Mouse (Mus musculus) cortical plate, adult 2 months (tissue): ENCODE measurements around the gene Them4. TPM values are rescaled to one million over a fixed set of nuclear protein-coding genes. Genes with fewer than 3 reads are reported as not detected.

Experiments used
- H3K27ac ChIP-seq: fragments of 200-500 bp; 2 replicates; pipeline ENCODE4 v1.5.1; 2012; ENCODE audit warnings: low read length, control low read depth, inconsistent platforms; ENCODE audit not compliant: insufficient read depth
- H3K4me1 ChIP-seq: fragments of 200-500 bp; 2 replicates; pipeline ENCODE4 v1.6.1; 2011; ENCODE audit warnings: low read length; ENCODE audit not compliant: control insufficient read depth, insufficient read depth
- H3K4me3 ChIP-seq: fragments of 200-500 bp; 2 replicates; pipeline ENCODE4 v1.5.1; 2011; ENCODE audit warnings: mild to moderate bottlenecking, low read length, control low read depth; ENCODE audit not compliant: insufficient read depth
- CTCF ChIP-seq: fragments of 200-500 bp; IDR thresholded peaks from 2 replicates; pipeline ENCODE4 v1.5.1; 2011; ENCODE audit warnings: mild to moderate bottlenecking, control low read depth, low read length; ENCODE audit not compliant: insufficient read depth; ENCODE audit errors: extremely low read depth
- POLR2A ChIP-seq: fragments of 200-500 bp; IDR thresholded peaks from 2 replicates; pipeline ENCODE4 v1.6.1; 2011; ENCODE audit warnings: mild to moderate bottlenecking, low read length, control low read depth; ENCODE audit not compliant: insufficient read depth; ENCODE audit errors: extremely low read depth
- polyA plus RNA-seq: library from polyadenylated mRNA; depleted of rRNA; stranded (reverse); fragments of >200 nt; gene quantifications from 2 replicates; pipeline ENCODE4 v1.2.3, GENCODE M21; 2012

Them4 gene
- polyA plus RNA-seq, 1 experiment, result 19.3 TPM

DNA sequence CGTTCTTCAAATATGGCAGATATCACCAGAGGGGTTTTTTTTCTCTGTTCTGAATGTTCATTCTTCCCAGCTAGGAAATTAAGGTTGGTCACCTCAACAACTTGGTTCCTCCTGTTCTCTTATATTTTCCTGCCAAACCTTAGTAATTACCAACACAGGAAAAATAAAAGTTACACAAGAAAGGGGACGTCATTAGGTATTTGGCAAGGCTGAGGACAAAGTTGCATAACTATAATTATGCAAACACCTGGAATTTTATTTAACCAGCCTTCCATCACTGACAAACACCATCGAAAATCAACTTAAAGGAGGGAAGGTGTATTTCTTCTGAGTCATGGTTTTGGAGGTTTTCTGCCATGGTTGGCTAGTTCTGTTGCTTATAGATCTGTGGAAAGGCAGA, 28.6 kb downstream of the Them4 start:
- TF ChIP-seq POLR2A (no peak), CTCF (no peak)
- Histone ChIP-seq H3K4me3 (no peak overlapping the region), H3K4me1 (no peaks in the 10 kb centered on the region), H3K27ac (no peak overlapping the region)

GRCm38 (mm10) chr3:94341959-94342422, 32.1 kb downstream of the Them4 start, which contains the start of gene Them5:
Gene Them5 (plus strand): TSS chr3:94342099.
- no peaks in the 10 kb centered on the region for H3K4me1 ChIP-seq
- no peak within 1 kb of the TSS for H3K27ac ChIP-seq
- no peak within 1 kb of the TSS for H3K4me3 ChIP-seq
- no peak for TF ChIP-seq CTCF

DNA sequence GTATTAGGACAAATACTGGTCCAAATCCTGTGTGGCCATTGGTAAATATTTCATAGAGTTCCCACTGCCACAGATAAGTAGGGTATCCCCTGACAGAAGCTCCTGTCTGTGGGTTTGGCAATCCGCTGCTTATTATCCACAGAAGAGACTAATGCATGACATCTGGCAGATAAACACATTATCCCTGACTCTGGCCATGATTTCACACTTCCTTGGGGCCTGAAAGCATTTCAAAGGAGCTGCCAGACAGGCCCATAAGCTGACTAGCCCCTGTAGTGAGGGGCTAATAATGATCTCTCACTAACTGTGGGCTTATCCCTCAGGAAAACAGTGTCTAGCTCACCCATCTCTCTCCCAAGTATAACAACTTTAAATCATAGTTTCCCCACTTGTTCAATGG, 32.7 kb downstream of the Them4 start:
- no peak overlapping the region for H3K4me3 ChIP-seq
- TF ChIP-seq POLR2A (no peak), CTCF (no peak)
- no peak overlapping the region for H3K27ac ChIP-seq
- no peaks in the 10 kb centered on the region for H3K4me1 ChIP-seq

GRCm38 (mm10) chr3:94344182-94344581, 34.3 kb downstream of the Them4 start:
- TF ChIP-seq CTCF (no peak), POLR2A (no peak)
- Histone ChIP-seq H3K4me1 (no peaks in the 10 kb centered on the region), H3K4me3 (no peak overlapping the region), H3K27ac (no peak overlapping the region)

- Histone ChIP-seq H3K27ac (no peak overlapping the region), H3K4me1 (no peaks in the 10 kb centered on the region), H3K4me3 (no peak overlapping the region)
- TF ChIP-seq CTCF (no peak), POLR2A (no peak)
These were observed 35.0 kb downstream of the Them4 start for GRCm38 (mm10) chr3:94344897-94345296.

DNA sequence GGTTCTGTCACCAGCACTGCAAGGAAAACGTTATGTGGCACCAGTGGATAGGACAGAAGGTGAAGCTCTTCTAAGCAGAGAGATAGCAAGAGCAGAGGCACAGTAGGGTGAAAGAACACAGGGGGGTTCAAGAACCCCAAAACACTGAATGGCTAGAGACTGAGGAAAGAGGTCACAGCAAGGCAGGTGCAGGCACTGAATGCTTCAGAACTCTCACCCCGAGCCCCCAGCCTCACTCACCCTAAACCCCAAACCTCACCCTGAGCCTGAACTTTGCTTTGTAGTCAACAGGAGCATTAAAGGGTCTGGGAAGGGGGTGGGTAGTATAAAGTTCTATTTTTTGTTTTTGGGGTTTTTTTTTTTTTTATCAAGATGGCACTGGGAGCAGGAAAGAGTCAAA, 38.3 kb downstream of the Them4 start:
- no peak for TF ChIP-seq POLR2A
- TF ChIP-seq CTCF, result no peak
- Histone ChIP-seq H3K4me3 (no peak overlapping the region), H3K4me1 (no peaks in the 10 kb centered on the region), H3K27ac (no peak overlapping the region)

DNA sequence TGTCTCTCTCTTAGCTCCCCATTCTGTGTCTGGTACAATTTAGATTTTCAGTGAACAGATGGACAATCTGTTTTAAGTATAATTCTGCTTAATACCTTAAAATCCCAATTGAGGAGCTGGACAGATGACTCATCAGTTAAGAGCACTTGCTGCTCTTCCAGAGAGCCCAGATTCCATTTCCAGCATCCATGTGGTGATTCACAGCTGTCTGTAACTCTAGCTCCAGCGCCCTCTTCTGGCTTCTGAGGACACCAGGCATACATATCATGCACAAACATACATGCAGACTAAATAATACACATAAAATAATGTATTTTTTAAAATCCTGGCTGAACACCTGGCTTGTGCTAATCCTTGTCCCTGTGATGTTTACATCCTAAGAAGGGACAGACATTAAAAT, 50.9 kb downstream of the Them4 start:
- Histone ChIP-seq H3K4me3 (no peak overlapping the region), H3K27ac (no peak overlapping the region), H3K4me1 (no peaks in the 10 kb centered on the region)
- TF ChIP-seq POLR2A, result no peak
- TF ChIP-seq CTCF, result peak; percentile 36; the same call in 1 of the 2 replicates

DNA sequence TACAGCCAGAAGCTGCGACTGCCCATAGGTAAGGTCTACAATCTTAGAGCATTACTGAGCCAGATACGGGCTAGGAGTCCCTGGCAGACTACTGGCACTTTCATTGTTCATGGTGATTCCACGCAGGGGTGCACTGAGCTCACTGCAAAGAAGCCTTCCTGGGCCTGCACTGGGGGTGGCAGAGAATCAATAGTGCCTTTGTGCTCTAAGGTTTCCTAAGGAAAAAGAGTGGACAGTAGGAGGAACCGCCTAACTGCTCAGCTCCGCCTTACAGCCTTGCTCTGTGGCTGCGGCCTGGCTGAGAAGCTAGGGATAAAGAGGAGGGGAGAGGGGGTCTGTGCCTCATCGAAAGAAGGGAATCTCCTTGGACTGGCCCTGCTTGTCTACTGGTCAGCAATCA, 52.2 kb downstream of the Them4 start, which contains the start of gene C2cd4d:
Gene C2cd4d (plus strand): TSS at position 301 of the 400 bp plus-strand sequence.
- H3K4me3 ChIP-seq, result peak within 1 kb of the TSS; percentile 36; the same call in 1 of the 2 replicates
- no peaks in the 10 kb centered on the region for H3K4me1 ChIP-seq
- no peak within 1 kb of the TSS for H3K27ac ChIP-seq
- TF ChIP-seq POLR2A (no peak), CTCF (no peak)

- TF ChIP-seq POLR2A (no peak), CTCF (no peak)
- H3K4me3 ChIP-seq, result peak overlapping the region; percentile 36
- no peak overlapping the region for H3K27ac ChIP-seq
- no peaks in the 10 kb centered on the region for H3K4me1 ChIP-seq
These were observed 53.6 kb downstream of the Them4 start for GRCm38 (mm10) chr3:94363291-94364153.

DNA sequence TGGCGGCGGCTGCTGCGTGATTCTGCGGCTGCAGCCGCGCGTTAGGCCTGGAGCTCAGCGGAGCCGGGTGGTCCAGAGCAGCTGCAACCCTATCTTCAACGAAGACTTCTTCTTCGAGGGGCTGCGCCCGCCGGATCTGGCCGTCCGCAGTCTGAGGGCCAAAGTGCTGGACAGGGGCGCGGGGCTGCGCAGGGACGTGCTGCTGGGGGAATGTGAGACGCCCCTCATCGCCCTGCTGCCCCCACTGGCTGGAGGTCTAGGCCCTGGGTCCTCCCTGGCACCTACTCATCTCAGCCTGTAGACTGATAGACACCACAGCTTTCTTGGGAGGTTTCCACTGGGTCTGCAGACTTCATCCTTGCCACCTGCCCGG, 54.3 kb downstream of the Them4 start:
- no peak for TF ChIP-seq CTCF
- TF ChIP-seq POLR2A, result no peak
- Histone ChIP-seq H3K4me3 (peak overlapping the region; percentile 36; the same call in 1 of the 2 replicates), H3K4me1 (no peaks in the 10 kb centered on the region), H3K27ac (no peak overlapping the region)
